Mouse (Mus musculus) kidney, embryonic 14.5 days (tissue): ENCODE results near the gene Egln2. TPM values are rescaled to one million over a fixed set of nuclear protein-coding genes. Genes with fewer than 3 reads are reported as not detected.

Source experiments
- ATAC-seq: fragments of 200-750 bp; cut with Nextera tagmentation; 2 replicates; pipeline ENCODE4 v1.8.0; 2017; ENCODE audit warnings: moderate number of reproducible peaks, mild to moderate bottlenecking, moderate TSS enrichment, moderate library complexity; ENCODE audit not compliant: low FRiP score, low TSS enrichment
- H3K27ac ChIP-seq: fragments of 300-500 bp; sonication (generic); 2 replicates; pipeline ENCODE4 v1.5.1; 2014; ENCODE audit warnings: low read depth, mild to moderate bottlenecking, low read length, moderate library complexity, mixed read lengths
- H3K27me3 ChIP-seq: fragments of 300-500 bp; sonication (generic); 2 replicates; pipeline ENCODE4 v1.6.1; 2014; ENCODE audit warnings: mild to moderate bottlenecking, low read length; ENCODE audit not compliant: control insufficient read depth, insufficient read depth
- H3K36me3 ChIP-seq: fragments of 300-500 bp; sonication (generic); 2 replicates; pipeline ENCODE4 v1.6.1; 2014; ENCODE audit warnings: low read length, mixed read lengths; ENCODE audit not compliant: control insufficient read depth, insufficient read depth
- H3K4me1 ChIP-seq: fragments of 300-500 bp; sonication (generic); 2 replicates; pipeline ENCODE4 v1.6.1; 2014; ENCODE audit warnings: low read length, mixed read lengths; ENCODE audit not compliant: control insufficient read depth, insufficient read depth
- H3K4me2 ChIP-seq: fragments of 300-500 bp; sonication (generic); replicated peaks from 2 replicates; pipeline ENCODE4 v1.6.1; 2014; ENCODE audit warnings: low read depth, mild to moderate bottlenecking, low read length
- H3K4me3 ChIP-seq: fragments of 300-500 bp; sonication (generic); 2 replicates; pipeline ENCODE4 v1.5.1; 2014; ENCODE audit warnings: mild to moderate bottlenecking, low read length
- H3K9ac ChIP-seq: fragments of 300-500 bp; sonication (generic); 2 replicates; pipeline ENCODE4 v1.6.1; 2014; ENCODE audit warnings: low read depth, mild to moderate bottlenecking, low read length, moderate library complexity
- H3K9me3 ChIP-seq: fragments of 300-500 bp; sonication (generic); 2 replicates; pipeline ENCODE4 v1.6.1; 2016; ENCODE audit warnings: low read length; ENCODE audit not compliant: control insufficient read depth
- WGBS: fragments of 180-500 bp; shearing (Covaris S2); extraction: QIAGEN DNeasy Blood & Tissue Kit; methylation state at CpG from one replicate; pipeline ENCODE4 v1.1.7; 2014; 5-methylcytosine and 5-hydroxymethylcytosine counted together
- polyA plus RNA-seq: library from polyadenylated mRNA; unstranded; fragments of >200 nt; fragmentation: Nextera tagmentation; extraction: Ambion mirVana; gene quantifications from 2 replicates; pipeline ENCODE4 v1.2.1, GENCODE M21; 2014

Gene Egln2
- 33.1 and 37.8 TPM in 2 replicates for polyA plus RNA-seq

- H3K9me3 ChIP-seq, result no peaks in the 10 kb centered on the region
- ATAC-seq, result peak; percentile 81
- H3K36me3 ChIP-seq, result peaks cover 39% of the 10 kb centered on the region
Measured at GRCm38 (mm10) chr7:27166614-27167474, at the start of gene Egln2. Gene Egln2 (minus strand): TSS chr7:27166802.

GRCm38 (mm10) chr7:27212626-27213025 lies 46.0 kb upstream of the Egln2 start:
- ATAC-seq, result no peak
- whole genome bisulfite sequencing, result 93% methylated on average over 2 of the region's 2 CpGs
- no peak overlapping the region for H3K9ac ChIP-seq
- no peaks in the 10 kb centered on the region for H3K27me3 ChIP-seq
- no peak overlapping the region for H3K4me3 ChIP-seq
- no peak overlapping the region for H3K27ac ChIP-seq
- H3K9me3 ChIP-seq, result no peaks in the 10 kb centered on the region
- no peaks in the 10 kb centered on the region for H3K4me1 ChIP-seq
- no peak overlapping the region for H3K4me2 ChIP-seq
- H3K36me3 ChIP-seq, result peaks cover 57% of the 10 kb centered on the region

More at GRCm38 (mm10) chr7:27166614-27167474, at the start of gene Egln2:
- no peaks in the 10 kb centered on the region for H3K27me3 ChIP-seq
- peak within 1 kb of the TSS; percentile 51 for H3K4me2 ChIP-seq
- H3K27ac ChIP-seq, result peak within 1 kb of the TSS; percentile 97
- 2% methylated on average over 61 of the region's 61 CpGs for WGBS
- peak within 1 kb of the TSS; percentile 87 for H3K9ac ChIP-seq
- H3K4me3 ChIP-seq, result peak within 1 kb of the TSS; percentile 73
- peaks cover 29% of the 10 kb centered on the region for H3K4me1 ChIP-seq

GRCm38 (mm10) chr7:27203730-27204449 lies 37.3 kb upstream of the Egln2 start:
- Histone ChIP-seq H3K9me3 (no peaks in the 10 kb centered on the region), H3K4me2 (no peak overlapping the region), H3K4me3 (no peak overlapping the region), H3K27me3 (no peaks in the 10 kb centered on the region), H3K4me1 (no peaks in the 10 kb centered on the region), H3K9ac (no peak overlapping the region), H3K36me3 (peaks cover 48% of the 10 kb centered on the region), H3K27ac (no peak overlapping the region)
- ATAC-seq, result no peak
- WGBS, result 96% methylated on average over 8 of the region's 8 CpGs

- ATAC-seq, result no peak
- Histone ChIP-seq H3K4me2 (no peak overlapping the region), H3K9me3 (no peaks in the 10 kb centered on the region), H3K4me1 (peaks cover 12% of the 10 kb centered on the region; the same call in 1 of the 2 replicates), H3K4me3 (no peak overlapping the region), H3K9ac (no peak overlapping the region), H3K27me3 (no peaks in the 10 kb centered on the region), H3K27ac (no peak overlapping the region), H3K36me3 (peaks cover 24% of the 10 kb centered on the region)
- WGBS, result 93% methylated on average over 8 of the region's 8 CpGs
Measured at GRCm38 (mm10) chr7:27198779-27199178, 32.2 kb upstream of the Egln2 start.

GRCm38 (mm10) chr7:27198355-27198754 lies 31.8 kb upstream of the Egln2 start:
- Histone ChIP-seq H3K36me3 (peaks cover 24% of the 10 kb centered on the region), H3K9ac (no peak overlapping the region), H3K27me3 (no peaks in the 10 kb centered on the region), H3K9me3 (no peaks in the 10 kb centered on the region), H3K27ac (no peak overlapping the region), H3K4me2 (no peak overlapping the region), H3K4me1 (peaks cover 12% of the 10 kb centered on the region; the same call in 1 of the 2 replicates), H3K4me3 (no peak overlapping the region)
- no peak for ATAC-seq

GRCm38 (mm10) chr7:27197634-27198033 lies 31.0 kb upstream of the Egln2 start:
- Histone ChIP-seq H3K4me2 (no peak overlapping the region), H3K4me3 (no peak overlapping the region), H3K4me1 (peaks cover 12% of the 10 kb centered on the region; the same call in 1 of the 2 replicates), H3K27ac (no peak overlapping the region), H3K36me3 (peaks cover 24% of the 10 kb centered on the region), H3K9ac (no peak overlapping the region), H3K9me3 (no peaks in the 10 kb centered on the region), H3K27me3 (no peaks in the 10 kb centered on the region)
- WGBS, result 92% methylated on average over 8 of the region's 8 CpGs
- no peak for ATAC-seq

- WGBS, result 85% methylated on average over 3 of the region's 3 CpGs
- H3K9ac ChIP-seq, result no peak overlapping the region
- H3K4me2 ChIP-seq, result no peak overlapping the region; the same call in 1 of the 2 replicates
- H3K36me3 ChIP-seq, result peaks cover 24% of the 10 kb centered on the region
- no peaks in the 10 kb centered on the region for H3K9me3 ChIP-seq
- no peak overlapping the region for H3K27ac ChIP-seq
- H3K4me1 ChIP-seq, result peaks cover 12% of the 10 kb centered on the region; the same call in 1 of the 2 replicates
- ATAC-seq, result no peak
- no peaks in the 10 kb centered on the region for H3K27me3 ChIP-seq
- H3K4me3 ChIP-seq, result no peak overlapping the region
Measured at GRCm38 (mm10) chr7:27197136-27197535, 30.5 kb upstream of the Egln2 start.

- Histone ChIP-seq H3K4me1 (peaks cover 12% of the 10 kb centered on the region; the same call in 1 of the 2 replicates), H3K9me3 (no peaks in the 10 kb centered on the region), H3K27me3 (no peaks in the 10 kb centered on the region), H3K36me3 (peaks cover 33% of the 10 kb centered on the region), H3K27ac (peak within 1 kb of the TSS; percentile 99), H3K4me2 (peak within 1 kb of the TSS; percentile 72), H3K4me3 (peak within 1 kb of the TSS; percentile 82), H3K9ac (peak within 1 kb of the TSS; percentile 97)
- peak; percentile 99 for ATAC-seq
- WGBS, result under 1% methylated on average over 64 of the region's 64 CpGs
Measured at GRCm38 (mm10) chr7:27195681-27196611, 29.3 kb upstream of the Egln2 start, which contains the start of the genes BC024978 and Snrpa. Gene BC024978 (plus strand): TSS chr7:27195781. Gene Snrpa (minus strand): TSS chr7:27196271.
